Mouse (Mus musculus): Measurements from ENCODE around the gene Cacna1c.

- no peak for TF ChIP-seq POLR2A (IDR thresholded peaks at IDR 0.05; ENCODE audit: borderline replicate concordance, low read depth, low read length)
- TF ChIP-seq CTCF (IDR thresholded peaks at IDR 0.05; ENCODE audit: low read depth, low read length): no peak
Observed at GRCm38 (mm10) chr6:118769792-118770191, 426.4 kb downstream of the Cacna1c start.
